Mouse (Mus musculus): ENCODE measurements around the gene Rnf144b. TPM values are rescaled to one million over a fixed set of nuclear protein-coding genes. Genes with fewer than 3 reads are reported as not detected.
A peak's percentile ranks its signal among the peaks of the same experiment; 100 is the strongest.

The Rnf144b gene
- polyA plus RNA-seq, 1 experiment from 2014 or later, result 3.7 TPM

GRCm38 (mm10) chr13:47210496-47210895 is 88.0 kb downstream of the Rnf144b start:
- Histone ChIP-seq H3K4me3 (ENCODE audit: low read depth, low read length) (no peak overlapping the region), H3K9ac (ENCODE audit: low read length) (no peak overlapping the region), H3K4me1 (replicated peaks; ENCODE audit: control insufficient read depth, insufficient read depth) (no peaks in the 10 kb centered on the region; the same call in 1 of the 2 replicates), H3K27ac (replicated peaks) (no peak overlapping the region), H3K36me3 (ENCODE audit: control insufficient read depth, insufficient read depth, low read length) (no peaks in the 10 kb centered on the region; the same call in 1 of the 2 replicates), H3K4me2 (replicated peaks; ENCODE audit: low read depth) (no peak overlapping the region), H3K27me3 (ENCODE audit: control insufficient read depth, insufficient read depth, low read length) (no peaks in the 10 kb centered on the region), H3K9me3 (ENCODE audit: control insufficient read depth, low read length) (no peaks in the 10 kb centered on the region)
- 80% methylated on average over 4 of the region's 4 CpGs for WGBS
- TF ChIP-seq CTCF (IDR thresholded peaks at IDR 0.05; ENCODE audit: low read depth) (no peak), EP300 (optimal IDR thresholded peaks at IDR 0.05) (no peak)
- ATAC-seq (ENCODE audit: low FRiP score, low TSS enrichment) (no peak), DNase-seq (ENCODE audit: low spot score) (no peak)

- TF ChIP-seq EP300 (optimal IDR thresholded peaks at IDR 0.05) (no peak), CTCF (IDR thresholded peaks at IDR 0.05; ENCODE audit: low read depth) (no peak)
- no peaks in the 10 kb centered on the region; the same call in 1 of the 2 replicates for H3K36me3 ChIP-seq (ENCODE audit: control insufficient read depth, insufficient read depth, low read length)
- H3K27ac ChIP-seq (replicated peaks), result no peak overlapping the region
- no peaks in the 10 kb centered on the region; the same call in 1 of the 2 replicates for H3K4me1 ChIP-seq (replicated peaks; ENCODE audit: control insufficient read depth, insufficient read depth)
- WGBS, result 46% methylated on average over 6 of the region's 6 CpGs
- H3K4me2 ChIP-seq (replicated peaks; ENCODE audit: low read depth), result no peak overlapping the region
- H3K4me3 ChIP-seq (ENCODE audit: low read depth, low read length), result no peak overlapping the region
- no peak for ATAC-seq (ENCODE audit: low FRiP score, low TSS enrichment)
- no peaks in the 10 kb centered on the region for H3K27me3 ChIP-seq (ENCODE audit: control insufficient read depth, insufficient read depth, low read length)
- H3K9me3 ChIP-seq (ENCODE audit: control insufficient read depth, low read length), result no peaks in the 10 kb centered on the region
- H3K9ac ChIP-seq (ENCODE audit: low read length), result no peak overlapping the region
- DNase-seq (ENCODE audit: low spot score), result no peak
These were observed 88.5 kb downstream of the Rnf144b start for GRCm38 (mm10) chr13:47210992-47211391.

GRCm38 (mm10) chr13:47211581-47211980 is 89.1 kb downstream of the Rnf144b start:
- no peak overlapping the region for H3K9ac ChIP-seq (ENCODE audit: low read length)
- 63% methylated on average over 7 of the region's 7 CpGs for WGBS
- no peak overlapping the region for H3K27ac ChIP-seq (replicated peaks)
- H3K4me3 ChIP-seq (ENCODE audit: low read depth, low read length), result no peak overlapping the region
- no peaks in the 10 kb centered on the region; the same call in 1 of the 2 replicates for H3K4me1 ChIP-seq (replicated peaks; ENCODE audit: control insufficient read depth, insufficient read depth)
- H3K27me3 ChIP-seq (ENCODE audit: control insufficient read depth, insufficient read depth, low read length), result no peaks in the 10 kb centered on the region
- ATAC-seq (ENCODE audit: low FRiP score, low TSS enrichment) (no peak), DNase-seq (ENCODE audit: low spot score) (no peak)
- H3K4me2 ChIP-seq (replicated peaks; ENCODE audit: low read depth), result no peak overlapping the region
- no peaks in the 10 kb centered on the region; the same call in 1 of the 2 replicates for H3K36me3 ChIP-seq (ENCODE audit: control insufficient read depth, insufficient read depth, low read length)
- H3K9me3 ChIP-seq (ENCODE audit: control insufficient read depth, low read length), result no peaks in the 10 kb centered on the region
- TF ChIP-seq CTCF (IDR thresholded peaks at IDR 0.05; ENCODE audit: low read depth), result no peak
- no peak for TF ChIP-seq EP300 (optimal IDR thresholded peaks at IDR 0.05)

- Histone ChIP-seq H3K9me3 (ENCODE audit: control insufficient read depth, low read length) (no peaks in the 10 kb centered on the region), H3K27ac (replicated peaks) (no peak overlapping the region), H3K9ac (ENCODE audit: low read length) (no peak overlapping the region), H3K4me1 (replicated peaks; ENCODE audit: control insufficient read depth, insufficient read depth) (no peaks in the 10 kb centered on the region; the same call in 1 of the 2 replicates), H3K36me3 (ENCODE audit: control insufficient read depth, insufficient read depth, low read length) (no peaks in the 10 kb centered on the region; the same call in 1 of the 2 replicates), H3K27me3 (ENCODE audit: control insufficient read depth, insufficient read depth, low read length) (no peaks in the 10 kb centered on the region), H3K4me3 (ENCODE audit: low read depth, low read length) (no peak overlapping the region), H3K4me2 (replicated peaks; ENCODE audit: low read depth) (no peak overlapping the region)
- DNase-seq (ENCODE audit: low spot score), result no peak
- 85% methylated on average over 10 of the region's 10 CpGs for WGBS
- no peak for TF ChIP-seq EP300 (optimal IDR thresholded peaks at IDR 0.05)
- TF ChIP-seq CTCF (IDR thresholded peaks at IDR 0.05; ENCODE audit: low read depth), result no peak
- ATAC-seq (ENCODE audit: low FRiP score, low TSS enrichment), result no peak
These were observed 91.4 kb downstream of the Rnf144b start for GRCm38 (mm10) chr13:47213817-47214216.

- WGBS, result 55% methylated on average over 5 of the region's 5 CpGs
These were observed 92.4 kb downstream of the Rnf144b start for GRCm38 (mm10) chr13:47214895-47215294.

GRCm38 (mm10) chr13:47215815-47216585 is 93.5 kb downstream of the Rnf144b start:
- no peaks in the 10 kb centered on the region; the same call in 1 of the 2 replicates for H3K4me1 ChIP-seq (replicated peaks; ENCODE audit: control insufficient read depth, insufficient read depth)
- ATAC-seq (ENCODE audit: low FRiP score, low TSS enrichment), result peak; percentile 76
- H3K9me3 ChIP-seq (ENCODE audit: control insufficient read depth, low read length), result no peaks in the 10 kb centered on the region
- H3K4me3 ChIP-seq (ENCODE audit: low read depth, low read length), result no peak overlapping the region
- 68% methylated on average over 20 of the region's 20 CpGs for WGBS
- H3K27me3 ChIP-seq (ENCODE audit: control insufficient read depth, insufficient read depth, low read length), result no peaks in the 10 kb centered on the region
- H3K27ac ChIP-seq (replicated peaks), result 0 out of 2 replicates have a peak overlapping the region, but pooled peaks have one; percentile 35
- TF ChIP-seq CTCF (IDR thresholded peaks at IDR 0.05; ENCODE audit: low read depth), result no peak
- TF ChIP-seq EP300 (optimal IDR thresholded peaks at IDR 0.05), result no peak
- H3K36me3 ChIP-seq (ENCODE audit: control insufficient read depth, insufficient read depth, low read length), result no peaks in the 10 kb centered on the region; the same call in 1 of the 2 replicates
- no peak overlapping the region for H3K4me2 ChIP-seq (replicated peaks; ENCODE audit: low read depth)
- H3K9ac ChIP-seq (ENCODE audit: low read length), result no peak overlapping the region
- DNase-seq (ENCODE audit: low spot score), result no peak

More at GRCm38 (mm10) chr13:47214895-47215294, 92.4 kb downstream of the Rnf144b start:
- Histone ChIP-seq H3K36me3 (ENCODE audit: control insufficient read depth, insufficient read depth, low read length) (no peaks in the 10 kb centered on the region; the same call in 1 of the 2 replicates), H3K9me3 (ENCODE audit: control insufficient read depth, low read length) (no peaks in the 10 kb centered on the region), H3K4me3 (ENCODE audit: low read depth, low read length) (no peak overlapping the region), H3K4me1 (replicated peaks; ENCODE audit: control insufficient read depth, insufficient read depth) (no peaks in the 10 kb centered on the region; the same call in 1 of the 2 replicates), H3K9ac (ENCODE audit: low read length) (no peak overlapping the region), H3K4me2 (replicated peaks; ENCODE audit: low read depth) (no peak overlapping the region), H3K27me3 (ENCODE audit: control insufficient read depth, insufficient read depth, low read length) (no peaks in the 10 kb centered on the region), H3K27ac (replicated peaks) (no peak overlapping the region)
- DNase-seq (ENCODE audit: low spot score) (no peak), ATAC-seq (ENCODE audit: low FRiP score, low TSS enrichment) (no peak)
- TF ChIP-seq CTCF (IDR thresholded peaks at IDR 0.05; ENCODE audit: low read depth) (no peak), EP300 (optimal IDR thresholded peaks at IDR 0.05) (no peak)

Data from stomach, postnatal 0 days (tissue).